Mouse (Mus musculus) lung, adult 2 months (tissue): Measurements from ENCODE around the gene Ndufb3. TPM values are rescaled to one million over a fixed set of nuclear protein-coding genes. Genes with fewer than 3 reads are reported as not detected.
"Not testable (repeated sequence)": the region's sequence is repeated elsewhere in the genome, so short reads cannot be mapped to it uniquely, and the experiment has no call there.

Experiments used
- DNase-seq: peaks from one replicate; pipeline ENCODE4 v3.0.0; 2022
- H3K4me1 ChIP-seq: fragments of 200-500 bp; 2 replicates; pipeline ENCODE4 v1.6.1; 2011; ENCODE audit warnings: low read length; ENCODE audit not compliant: control insufficient read depth, insufficient read depth
- H3K4me3 ChIP-seq: fragments of 200-500 bp; replicated peaks from 2 replicates; pipeline ENCODE3; 2011; ENCODE audit warnings: low read depth, mild to moderate bottlenecking, control low read depth, low read length; ENCODE audit errors: extremely low read depth
- CTCF ChIP-seq: fragments of 200-500 bp; IDR thresholded peaks from 2 replicates; pipeline ENCODE4 v1.5.1; 2011; ENCODE audit warnings: mild to moderate bottlenecking, low read length, control low read depth; ENCODE audit not compliant: insufficient read depth
- POLR2A ChIP-seq: fragments of 200-500 bp; IDR thresholded peaks from 2 replicates; pipeline ENCODE4 v1.6.1; 2011; ENCODE audit warnings: low read depth, mild to moderate bottlenecking, control low read depth, low read length, borderline replicate concordance; ENCODE audit errors: extremely low read depth
- WGBS: fragments of 180-500 bp; shearing (Covaris S2); methylation state at CpG from one replicate; pipeline ENCODE4 v1.1.7; 2018; 5-methylcytosine and 5-hydroxymethylcytosine counted together
- polyA plus RNA-seq: library from polyadenylated mRNA; depleted of rRNA; stranded (reverse); fragments of >200 nt; gene quantifications from 2 replicates; pipeline ENCODE4 v1.2.3, GENCODE M21; 2012; rRNA removed

The Ndufb3 gene
- polyA plus RNA-seq, 1 experiment: 53.7 TPM

DNA sequence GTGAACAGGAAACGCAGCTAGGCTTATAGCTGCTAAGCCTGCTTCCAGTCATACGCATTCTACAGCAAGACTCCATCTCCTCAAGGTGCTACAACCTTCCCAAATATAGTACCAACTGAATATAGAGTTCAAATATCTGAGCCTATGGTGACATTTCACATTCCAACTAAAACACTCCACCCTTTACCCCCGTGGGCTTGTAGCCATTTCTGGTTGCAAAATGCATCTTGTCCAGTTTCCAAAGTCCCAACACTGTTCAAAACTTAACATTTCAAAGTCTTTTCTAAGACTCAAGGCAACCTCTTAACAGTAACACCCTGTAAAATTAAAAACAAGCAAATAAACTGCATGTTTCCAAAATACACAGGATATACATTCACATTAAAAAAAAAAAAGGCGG, 29.0 kb downstream of the Ndufb3 start:
- Histone ChIP-seq H3K4me3 (no peak overlapping the region), H3K4me1 (peaks cover 2% of the 10 kb centered on the region)
- DNase-seq: no peak
- TF ChIP-seq POLR2A (no peak), CTCF (no peak)
- WGBS: 73% methylated on average over 4 of the region's 4 CpGs

GRCm38 (mm10) chr1:58616176-58616575, 30.0 kb downstream of the Ndufb3 start:
- peaks cover 2% of the 10 kb centered on the region for H3K4me1 ChIP-seq
- no peak overlapping the region for H3K4me3 ChIP-seq
- 70% methylated on average over 3 of the region's 3 CpGs for WGBS
- TF ChIP-seq POLR2A (no peak), CTCF (no peak)
- DNase-seq: no peak

GRCm38 (mm10) chr1:58617076-58617475, 30.9 kb downstream of the Ndufb3 start:
- Histone ChIP-seq H3K4me1 (peaks cover 2% of the 10 kb centered on the region), H3K4me3 (no peak overlapping the region)
- no peak for DNase-seq
- TF ChIP-seq POLR2A: no peak
- TF ChIP-seq CTCF: no peak
- WGBS: 63% methylated on average over 5 of the region's 5 CpGs

GRCm38 (mm10) chr1:58617978-58618668, 31.9 kb downstream of the Ndufb3 start:
- TF ChIP-seq CTCF (no peak), POLR2A (no peak)
- 68% methylated on average over 6 of the region's 6 CpGs for WGBS
- no peak overlapping the region for H3K4me3 ChIP-seq
- H3K4me1 ChIP-seq: peaks cover 2% of the 10 kb centered on the region
- no peak for DNase-seq

DNA sequence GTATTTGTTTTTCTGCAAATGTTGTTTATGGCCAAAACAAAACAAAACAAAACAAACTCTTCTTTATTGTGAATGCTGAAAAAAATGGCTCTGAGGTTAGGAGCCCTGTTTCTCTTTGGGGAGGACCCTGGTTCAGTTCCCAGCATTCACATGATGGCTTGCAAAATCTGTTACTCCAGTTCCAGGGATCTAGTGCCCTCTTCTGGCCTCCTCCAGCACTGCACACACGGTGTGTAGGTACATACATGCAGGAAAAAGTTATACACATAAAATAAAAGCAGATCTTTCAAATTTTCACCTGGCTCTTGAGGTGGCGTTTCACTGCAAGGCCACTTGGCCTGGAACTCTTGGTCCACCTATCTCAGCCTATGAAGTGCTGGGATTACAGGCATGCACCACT, 32.6 kb downstream of the Ndufb3 start:
- TF ChIP-seq CTCF (no peak), POLR2A (no peak)
- peaks cover 2% of the 10 kb centered on the region for H3K4me1 ChIP-seq
- H3K4me3 ChIP-seq: no peak overlapping the region
- WGBS: 86% methylated on average over 2 of the region's 2 CpGs
- DNase-seq: no peak

DNA sequence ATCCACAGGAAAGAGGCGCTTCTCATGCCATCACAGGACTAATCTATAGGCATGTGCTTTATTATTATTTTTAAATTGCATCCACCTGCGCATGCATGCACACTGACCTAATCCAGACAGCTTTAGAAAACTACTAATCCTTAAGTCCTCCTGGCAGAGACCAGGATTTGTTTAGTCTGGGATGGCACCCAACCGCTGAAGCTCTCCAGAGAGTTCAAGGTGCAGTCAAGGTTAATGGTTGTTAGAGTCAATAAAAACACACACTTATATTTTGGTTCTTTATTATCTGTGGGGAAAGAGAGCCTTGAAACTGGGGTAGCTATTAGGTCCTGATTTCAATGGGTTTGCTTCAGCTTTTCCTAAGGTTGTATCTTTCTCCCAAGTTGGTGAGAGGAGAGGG, 35.1 kb downstream of the Ndufb3 start:
- no peak for DNase-seq
- no peak for TF ChIP-seq POLR2A
- TF ChIP-seq CTCF: no peak
- no peak overlapping the region for H3K4me3 ChIP-seq
- 78% methylated on average over 3 of the region's 3 CpGs for WGBS
- no peaks in the 10 kb centered on the region; the same call in 1 of the 2 replicates for H3K4me1 ChIP-seq

GRCm38 (mm10) chr1:58621996-58622748, 36.0 kb downstream of the Ndufb3 start:
- H3K4me3 ChIP-seq: no peak overlapping the region
- no peak for DNase-seq
- WGBS: 55% methylated on average over 7 of the region's 7 CpGs
- H3K4me1 ChIP-seq: no peaks in the 10 kb centered on the region
- TF ChIP-seq CTCF (no peak), POLR2A (no peak)

DNA sequence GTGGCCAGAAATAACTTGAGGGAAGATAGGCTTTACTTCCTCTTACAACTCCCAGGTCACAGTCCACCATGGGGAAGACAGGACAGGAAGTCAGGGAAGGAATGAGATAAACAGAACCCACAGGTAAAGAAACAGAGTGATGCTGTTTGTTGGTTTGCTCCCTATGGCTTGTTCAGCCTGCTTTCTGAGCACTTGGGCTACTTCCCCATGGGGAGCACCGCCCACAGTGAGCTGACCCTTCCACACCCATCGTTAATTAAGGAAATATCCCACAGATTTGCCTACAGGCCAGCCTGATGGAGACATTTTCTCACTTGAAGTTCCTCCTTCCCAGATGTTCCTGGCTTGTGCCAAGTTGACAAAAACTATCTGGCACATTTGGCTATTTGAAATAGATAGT, 42.7 kb downstream of the Ndufb3 start:
- H3K4me1 ChIP-seq, DNase-seq, H3K4me3 ChIP-seq: not testable (repeated sequence)
- WGBS: 75% methylated on average over 1 of the region's 2 CpGs

Other genes with a start within 250 kb of the Ndufb3 start
- gene Bzw1, start 193.5 kb upstream of the Ndufb3 start, polyA plus RNA-seq: 14.5 and 20.3 TPM in 2 replicates
- gene Clk1, start 162.3 kb upstream of the Ndufb3 start, polyA plus RNA-seq: 46.5 and 89.9 TPM in 2 replicates
- gene Nif3l1, start 141.2 kb upstream of the Ndufb3 start, polyA plus RNA-seq: 13.9 and 19.2 TPM in 2 replicates
- gene Ppil3, start 140.9 kb upstream of the Ndufb3 start, polyA plus RNA-seq: 9.8 and 15.0 TPM in 2 replicates
- 9.4 and 9.8 TPM in 2 replicates for gene Orc2, start 81.3 kb upstream of the Ndufb3 start, polyA plus RNA-seq
- 1.7 and 2.8 TPM in 2 replicates for gene Fam126b, start 61 bp upstream of the Ndufb3 start, polyA plus RNA-seq
- 0.11 and 0.14 TPM in 2 replicates for gene Als2cr12, start 109.6 kb downstream of the Ndufb3 start, polyA plus RNA-seq
- 49.3 and 63.2 TPM in 2 replicates for gene Cflar, start 125.1 kb downstream of the Ndufb3 start, polyA plus RNA-seq
- 5.1 and 8.9 TPM in 2 replicates for gene Casp8, start 209.0 kb downstream of the Ndufb3 start, polyA plus RNA-seq